Mouse (Mus musculus): ENCODE data around the gene Nid2. TPM values are rescaled to one million over a fixed set of nuclear protein-coding genes. Genes with fewer than 3 reads are reported as not detected.
A peak's percentile ranks its signal among the peaks of the same experiment; 100 is the strongest.

Nid2 gene
- polyA plus RNA-seq, 1 experiment: 4.7 TPM

GRCm38 (mm10) chr14:19821686-19822085, 70.6 kb downstream of the Nid2 start:
- no peak overlapping the region for H3K4me3 ChIP-seq (ENCODE audit: control insufficient read depth, insufficient read depth, low read length)
- peaks cover 3% of the 10 kb centered on the region; the same call in 1 of the 2 replicates for H3K4me1 ChIP-seq (replicated peaks; ENCODE audit: control insufficient read depth, insufficient read depth, low read length)
- no peak for TF ChIP-seq POLR2A (IDR thresholded peaks at IDR 0.05; ENCODE audit: control insufficient read depth, extremely low read depth, insufficient read depth, low read length, poor library complexity)
- TF ChIP-seq CTCF (IDR thresholded peaks at IDR 0.05; ENCODE audit: borderline replicate concordance, control insufficient read depth, extremely low read depth, insufficient read depth, low read length, poor library complexity): no peak
- H3K27me3 ChIP-seq (ENCODE audit: control insufficient read depth, insufficient read depth, low read length): no peaks in the 10 kb centered on the region
- 96% methylated on average over 5 of the region's 5 CpGs for WGBS
- no peak overlapping the region for H3K27ac ChIP-seq (ENCODE audit: control insufficient read depth, insufficient read depth, low read length)
- H3K36me3 ChIP-seq (ENCODE audit: control insufficient read depth, insufficient read depth, low read length): peaks cover 21% of the 10 kb centered on the region
- no peak for DNase-seq

- H3K4me3 ChIP-seq (ENCODE audit: control insufficient read depth, insufficient read depth, low read length): peak within 1 kb of the TSS; percentile 87
- under 1% methylated on average over 80 of the region's 80 CpGs for WGBS
- peak; percentile 90 for DNase-seq
- H3K36me3 ChIP-seq (ENCODE audit: control insufficient read depth, insufficient read depth, low read length): peaks cover 13% of the 10 kb centered on the region
- TF ChIP-seq POLR2A (IDR thresholded peaks at IDR 0.05; ENCODE audit: control insufficient read depth, extremely low read depth, insufficient read depth, low read length, poor library complexity): peak; percentile 86
- peak; percentile 33; the same call in 1 of the 2 replicates for TF ChIP-seq CTCF (IDR thresholded peaks at IDR 0.05; ENCODE audit: borderline replicate concordance, control insufficient read depth, extremely low read depth, insufficient read depth, low read length, poor library complexity)
- peaks cover 3% of the 10 kb centered on the region; the same call in 1 of the 2 replicates for H3K4me1 ChIP-seq (replicated peaks; ENCODE audit: control insufficient read depth, insufficient read depth, low read length)
- H3K27ac ChIP-seq (ENCODE audit: control insufficient read depth, insufficient read depth, low read length): no peak within 1 kb of the TSS
- H3K27me3 ChIP-seq (ENCODE audit: control insufficient read depth, insufficient read depth, low read length): no peaks in the 10 kb centered on the region
Measured at GRCm38 (mm10) chr14:19823321-19824142, 72.5 kb downstream of the Nid2 start, which contains the start of gene Rtraf. TSS of gene Rtraf (minus strand) at chr14:19823824.

GRCm38 (mm10) chr14:19825481-19825880, 74.4 kb downstream of the Nid2 start:
- H3K36me3 ChIP-seq (ENCODE audit: control insufficient read depth, insufficient read depth, low read length): peaks cover 4% of the 10 kb centered on the region
- TF ChIP-seq CTCF (IDR thresholded peaks at IDR 0.05; ENCODE audit: borderline replicate concordance, control insufficient read depth, extremely low read depth, insufficient read depth, low read length, poor library complexity) (no peak), POLR2A (IDR thresholded peaks at IDR 0.05; ENCODE audit: control insufficient read depth, extremely low read depth, insufficient read depth, low read length, poor library complexity) (no peak)
- H3K4me1 ChIP-seq (replicated peaks; ENCODE audit: control insufficient read depth, insufficient read depth, low read length): peaks cover 3% of the 10 kb centered on the region; the same call in 1 of the 2 replicates
- no peaks in the 10 kb centered on the region for H3K27me3 ChIP-seq (ENCODE audit: control insufficient read depth, insufficient read depth, low read length)
- DNase-seq: no peak
- H3K27ac ChIP-seq (ENCODE audit: control insufficient read depth, insufficient read depth, low read length): no peak overlapping the region
- WGBS: 90% methylated on average over 11 of the region's 11 CpGs
- no peak overlapping the region for H3K4me3 ChIP-seq (ENCODE audit: control insufficient read depth, insufficient read depth, low read length)

GRCm38 (mm10) chr14:19836289-19836688, 85.2 kb downstream of the Nid2 start:
- no peaks in the 10 kb centered on the region; the same call in 1 of the 2 replicates for H3K4me1 ChIP-seq (replicated peaks; ENCODE audit: control insufficient read depth, insufficient read depth, low read length)
- H3K36me3 ChIP-seq (ENCODE audit: control insufficient read depth, insufficient read depth, low read length): no peaks in the 10 kb centered on the region
- H3K27ac ChIP-seq (ENCODE audit: control insufficient read depth, insufficient read depth, low read length): no peak overlapping the region
- no peak for DNase-seq
- H3K4me3 ChIP-seq (ENCODE audit: control insufficient read depth, insufficient read depth, low read length): no peak overlapping the region
- no peak for TF ChIP-seq CTCF (IDR thresholded peaks at IDR 0.05; ENCODE audit: borderline replicate concordance, control insufficient read depth, extremely low read depth, insufficient read depth, low read length, poor library complexity)
- TF ChIP-seq POLR2A (IDR thresholded peaks at IDR 0.05; ENCODE audit: control insufficient read depth, extremely low read depth, insufficient read depth, low read length, poor library complexity): no peak
- no peaks in the 10 kb centered on the region for H3K27me3 ChIP-seq (ENCODE audit: control insufficient read depth, insufficient read depth, low read length)
- 85% methylated on average over 3 of the region's 3 CpGs for WGBS

- no peaks in the 10 kb centered on the region for H3K36me3 ChIP-seq (ENCODE audit: control insufficient read depth, insufficient read depth, low read length)
- whole genome bisulfite sequencing: 26% methylated on average over 15 of the region's 15 CpGs
- H3K4me3 ChIP-seq (ENCODE audit: control insufficient read depth, insufficient read depth, low read length): no peak overlapping the region
- peak; percentile 73 for DNase-seq
- H3K27ac ChIP-seq (ENCODE audit: control insufficient read depth, insufficient read depth, low read length): no peak overlapping the region
- H3K4me1 ChIP-seq (replicated peaks; ENCODE audit: control insufficient read depth, insufficient read depth, low read length): no peaks in the 10 kb centered on the region; the same call in 1 of the 2 replicates
- no peaks in the 10 kb centered on the region for H3K27me3 ChIP-seq (ENCODE audit: control insufficient read depth, insufficient read depth, low read length)
- TF ChIP-seq POLR2A (IDR thresholded peaks at IDR 0.05; ENCODE audit: control insufficient read depth, extremely low read depth, insufficient read depth, low read length, poor library complexity) (0 out of 2 replicates have a peak, but pooled peaks have one; percentile 18), CTCF (IDR thresholded peaks at IDR 0.05; ENCODE audit: borderline replicate concordance, control insufficient read depth, extremely low read depth, insufficient read depth, low read length, poor library complexity) (peak; percentile 79; the same call in 1 of the 2 replicates)
Measured at GRCm38 (mm10) chr14:19839600-19840332, 88.7 kb downstream of the Nid2 start.

- H3K4me1 ChIP-seq (replicated peaks; ENCODE audit: control insufficient read depth, insufficient read depth, low read length): no peaks in the 10 kb centered on the region
- 90% methylated on average over 3 of the region's 3 CpGs for WGBS
- no peak for TF ChIP-seq POLR2A (IDR thresholded peaks at IDR 0.05; ENCODE audit: control insufficient read depth, extremely low read depth, insufficient read depth, low read length, poor library complexity)
- no peak for TF ChIP-seq CTCF (IDR thresholded peaks at IDR 0.05; ENCODE audit: borderline replicate concordance, control insufficient read depth, extremely low read depth, insufficient read depth, low read length, poor library complexity)
- no peak overlapping the region for H3K27ac ChIP-seq (ENCODE audit: control insufficient read depth, insufficient read depth, low read length)
- no peaks in the 10 kb centered on the region for H3K27me3 ChIP-seq (ENCODE audit: control insufficient read depth, insufficient read depth, low read length)
- no peak overlapping the region for H3K4me3 ChIP-seq (ENCODE audit: control insufficient read depth, insufficient read depth, low read length)
- H3K36me3 ChIP-seq (ENCODE audit: control insufficient read depth, insufficient read depth, low read length): no peaks in the 10 kb centered on the region
- no peak for DNase-seq
Measured at GRCm38 (mm10) chr14:19853471-19853870, 102.4 kb downstream of the Nid2 start.
